Mouse (Mus musculus): Measurements from ENCODE around the gene Scn4a. TPM values are rescaled to one million over a fixed set of nuclear protein-coding genes. Genes with fewer than 3 reads are reported as not detected.
A peak's percentile ranks its signal among the peaks of the same experiment; 100 is the strongest.
"Not testable (repeated sequence)": the region's sequence is repeated elsewhere in the genome, so short reads cannot be mapped to it uniquely, and the experiment has no call there.

Scn4a gene
- polyA plus RNA-seq, 1 experiment = not detected

DNA sequence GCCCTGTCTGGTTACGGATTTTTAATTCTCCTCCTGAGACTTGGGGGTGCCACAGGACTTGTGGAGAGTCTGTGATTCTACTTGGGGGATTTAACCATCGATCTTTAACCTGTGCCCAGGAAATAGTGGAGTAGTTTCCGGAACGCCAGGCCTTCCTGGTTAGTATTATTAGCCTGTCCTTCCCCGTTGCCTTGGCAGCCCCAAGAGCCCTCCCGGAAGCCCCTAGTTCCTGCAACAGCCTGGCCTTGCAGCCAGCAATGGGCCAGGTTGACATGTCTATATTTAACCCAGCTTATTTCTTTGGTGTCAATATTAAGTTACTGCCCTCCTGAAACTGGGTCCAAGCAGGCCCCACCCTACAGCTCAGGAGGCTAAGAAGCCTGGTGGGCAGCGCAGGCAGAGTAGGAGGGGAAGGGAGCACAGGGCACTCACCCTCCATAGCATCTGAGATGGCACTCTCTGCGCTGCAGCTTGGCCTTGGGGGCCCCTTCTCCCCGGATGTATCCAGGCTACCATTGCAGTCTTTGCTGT lies 12.0 kb downstream of the Scn4a start:
- TF ChIP-seq GATA1 (IDR thresholded peaks at IDR 0.05; ENCODE audit: borderline replicate concordance, low read length) = no peak
- no peak for TF ChIP-seq FLI1 (IDR thresholded peaks at IDR 0.05; ENCODE audit: low read length)
- Histone ChIP-seq H3K4me1 (peaks cover 10% of the 10 kb centered on the region), H3K36me3 (replicated peaks; ENCODE audit: low read length) (no peaks in the 10 kb centered on the region), H3K4me3 (replicated peaks) (no peak overlapping the region), H3K27me3 (replicated peaks) (peaks cover 71% of the 10 kb centered on the region), H3K9me3 (no peaks in the 10 kb centered on the region)

DNA sequence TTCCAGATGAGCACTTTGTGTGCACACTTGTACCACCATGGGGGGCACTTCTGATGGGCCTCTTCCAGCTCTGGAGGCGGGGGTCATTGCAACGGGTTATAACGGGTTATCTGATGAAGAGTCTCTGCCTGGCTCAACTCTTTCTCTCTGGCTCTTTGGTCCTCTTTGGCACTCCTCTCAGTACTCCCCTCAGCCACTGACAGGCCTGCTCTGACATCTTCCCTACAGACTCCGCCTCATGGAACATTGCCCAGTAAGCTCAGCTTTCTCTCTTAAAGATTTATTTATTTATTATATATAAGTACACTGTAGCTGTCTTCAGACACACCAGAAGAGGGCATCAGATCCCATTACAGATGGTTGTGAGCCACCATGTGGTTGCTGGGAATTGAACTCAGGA lies 13.8 kb downstream of the Scn4a start:
- H3K9me3 ChIP-seq; H3K36me3 ChIP-seq (replicated peaks; ENCODE audit: low read length): not testable (repeated sequence)
- Histone ChIP-seq H3K4me1 (peaks cover 15% of the 10 kb centered on the region), H3K27me3 (replicated peaks) (peaks cover 61% of the 10 kb centered on the region), H3K4me3 (replicated peaks) (peak overlapping the region; percentile 20)

DNA sequence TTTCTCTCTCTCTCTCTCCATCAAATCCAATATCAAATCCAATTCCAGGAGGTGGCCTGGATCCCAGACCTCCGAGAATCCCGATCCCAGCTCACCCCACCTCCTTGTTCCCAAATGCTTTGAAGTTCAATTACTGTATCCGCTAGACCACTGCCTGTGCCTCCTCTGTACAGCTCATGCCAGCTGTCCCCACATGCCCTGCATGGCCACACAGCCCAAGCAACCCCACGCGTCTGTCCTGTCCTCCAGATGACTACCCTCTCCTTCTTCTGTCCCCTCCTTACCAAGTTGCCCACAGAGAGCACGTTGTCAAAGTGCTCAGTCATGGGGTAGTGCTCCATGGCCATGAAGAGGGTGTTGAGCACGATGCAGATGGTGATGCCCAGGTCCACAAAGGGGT lies 14.2 kb downstream of the Scn4a start:
- H3K4me1 ChIP-seq = peaks cover 20% of the 10 kb centered on the region
- 0 out of 2 replicates have a peak, but pooled peaks cover 4% of the 10 kb centered on the region for H3K9me3 ChIP-seq
- H3K36me3 ChIP-seq (replicated peaks; ENCODE audit: low read length) = no peaks in the 10 kb centered on the region
- H3K27me3 ChIP-seq (replicated peaks) = peaks cover 61% of the 10 kb centered on the region
- peak overlapping the region; percentile 20 for H3K4me3 ChIP-seq (replicated peaks)
- TF ChIP-seq FLI1 (IDR thresholded peaks at IDR 0.05; ENCODE audit: low read length) (no peak), GATA1 (IDR thresholded peaks at IDR 0.05; ENCODE audit: borderline replicate concordance, low read length) (no peak)

DNA sequence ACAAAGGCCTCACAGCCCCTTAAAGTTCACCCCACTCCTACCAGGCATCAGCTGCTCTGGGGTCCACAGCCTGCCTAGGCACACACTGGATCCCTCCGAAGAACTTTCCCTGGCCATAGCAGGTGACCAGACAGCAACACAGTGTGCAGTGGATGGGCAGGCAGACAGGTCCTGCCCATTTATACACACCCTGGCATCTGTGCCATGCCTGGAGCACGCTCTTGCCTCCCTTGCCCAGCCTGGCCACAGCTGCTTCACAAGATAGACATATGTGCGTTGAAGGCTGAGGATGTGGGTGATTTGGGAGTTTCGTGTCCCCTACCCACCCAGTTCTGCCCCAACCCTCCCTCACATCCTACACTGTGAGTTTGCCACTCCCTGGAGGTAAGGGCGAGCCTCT lies 15.1 kb downstream of the Scn4a start:
- Histone ChIP-seq H3K36me3 (replicated peaks; ENCODE audit: low read length) (no peaks in the 10 kb centered on the region), H3K4me3 (replicated peaks) (no peak overlapping the region), H3K27me3 (replicated peaks) (peaks cover 60% of the 10 kb centered on the region), H3K9me3 (0 out of 2 replicates have a peak, but pooled peaks cover 4% of the 10 kb centered on the region), H3K4me1 (peaks cover 22% of the 10 kb centered on the region)
- TF ChIP-seq FLI1 (IDR thresholded peaks at IDR 0.05; ENCODE audit: low read length) (no peak), GATA1 (IDR thresholded peaks at IDR 0.05; ENCODE audit: borderline replicate concordance, low read length) (no peak)

DNA sequence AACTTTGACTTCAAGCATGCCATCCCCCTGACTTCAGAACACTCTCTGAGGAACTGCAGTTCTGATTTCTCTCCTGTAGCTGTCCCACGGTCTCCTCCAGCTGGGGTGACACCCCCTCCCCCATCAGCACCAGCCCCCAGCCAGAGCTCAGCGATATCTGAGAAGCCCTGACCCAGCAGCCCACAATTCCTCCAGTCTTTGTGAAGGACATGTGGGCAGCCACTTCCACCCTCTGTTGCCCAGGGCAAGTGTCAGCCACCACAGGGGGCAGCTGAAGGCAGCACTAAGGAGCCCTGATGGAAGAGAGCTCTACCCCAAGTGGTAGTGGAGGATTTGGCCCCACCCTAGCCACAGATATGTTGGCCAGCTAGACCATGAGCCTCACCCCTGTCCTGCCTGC lies 19.0 kb downstream of the Scn4a start:
- peaks cover 8% of the 10 kb centered on the region; the same call in 1 of the 2 replicates for H3K9me3 ChIP-seq
- TF ChIP-seq FLI1 (IDR thresholded peaks at IDR 0.05; ENCODE audit: low read length) (no peak), GATA1 (IDR thresholded peaks at IDR 0.05; ENCODE audit: borderline replicate concordance, low read length) (no peak)

DNA sequence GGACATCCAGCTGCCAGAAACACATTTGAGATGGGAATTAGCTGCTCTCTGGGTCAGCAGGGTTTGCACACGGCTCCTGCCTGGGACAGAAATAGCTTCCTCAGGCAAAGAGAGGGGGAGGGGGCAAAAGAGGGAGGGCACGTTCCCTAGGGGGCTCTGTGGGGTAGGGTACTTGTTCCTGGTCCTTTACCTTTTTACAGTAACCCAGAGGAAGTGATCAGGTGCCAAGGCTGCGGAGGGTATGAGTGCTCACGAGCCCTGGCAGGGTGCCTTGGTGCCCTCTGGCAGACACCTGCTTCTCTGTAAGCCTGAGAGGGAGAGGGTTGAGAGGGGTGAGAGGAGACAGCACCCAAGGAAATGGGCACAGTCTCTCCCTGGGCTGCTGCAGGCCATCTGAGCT lies 20.6 kb downstream of the Scn4a start:
- Histone ChIP-seq H3K36me3 (replicated peaks; ENCODE audit: low read length) (no peaks in the 10 kb centered on the region), H3K27me3 (replicated peaks) (peaks cover 58% of the 10 kb centered on the region), H3K4me1 (peaks cover 20% of the 10 kb centered on the region), H3K9me3 (peaks cover 8% of the 10 kb centered on the region; the same call in 1 of the 2 replicates), H3K4me3 (replicated peaks) (no peak overlapping the region)
- TF ChIP-seq GATA1 (IDR thresholded peaks at IDR 0.05; ENCODE audit: borderline replicate concordance, low read length) = no peak
- no peak for TF ChIP-seq FLI1 (IDR thresholded peaks at IDR 0.05; ENCODE audit: low read length)

More for the DNA sequence above, 19.0 kb downstream of the Scn4a start:
- Histone ChIP-seq H3K4me3 (replicated peaks) (peak overlapping the region; percentile 18), H3K36me3 (replicated peaks; ENCODE audit: low read length) (no peaks in the 10 kb centered on the region), H3K4me1 (peaks cover 19% of the 10 kb centered on the region), H3K27me3 (replicated peaks) (peaks cover 59% of the 10 kb centered on the region)

DNA sequence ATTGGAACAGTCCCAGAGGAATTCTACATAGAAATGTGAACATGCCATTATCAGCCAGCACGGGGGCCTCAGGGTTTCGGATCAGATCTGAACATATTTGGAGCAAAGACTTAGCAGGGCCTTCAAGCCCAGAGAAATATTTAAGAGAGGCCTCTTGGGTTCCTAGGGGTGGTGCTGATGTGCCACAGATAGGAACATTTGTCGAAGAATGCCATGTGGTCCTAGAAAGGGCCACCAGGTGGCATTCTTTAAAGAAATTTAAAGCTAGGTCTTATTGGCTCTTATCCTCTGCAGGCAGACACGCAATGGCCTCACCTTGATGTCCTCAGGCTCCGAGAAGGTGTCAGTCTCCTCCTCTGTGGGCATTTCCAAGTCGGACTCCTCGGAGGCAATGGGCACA lies 23.4 kb downstream of the Scn4a start:
- H3K27me3 ChIP-seq (replicated peaks) = peaks cover 60% of the 10 kb centered on the region
- H3K4me1 ChIP-seq = peaks cover 32% of the 10 kb centered on the region
- no peak overlapping the region for H3K4me3 ChIP-seq (replicated peaks)
- H3K9me3 ChIP-seq = peaks cover 4% of the 10 kb centered on the region; the same call in 1 of the 2 replicates
- H3K36me3 ChIP-seq (replicated peaks; ENCODE audit: low read length) = no peaks in the 10 kb centered on the region
- TF ChIP-seq FLI1 (IDR thresholded peaks at IDR 0.05; ENCODE audit: low read length) = no peak
- no peak for TF ChIP-seq GATA1 (IDR thresholded peaks at IDR 0.05; ENCODE audit: borderline replicate concordance, low read length)

DNA sequence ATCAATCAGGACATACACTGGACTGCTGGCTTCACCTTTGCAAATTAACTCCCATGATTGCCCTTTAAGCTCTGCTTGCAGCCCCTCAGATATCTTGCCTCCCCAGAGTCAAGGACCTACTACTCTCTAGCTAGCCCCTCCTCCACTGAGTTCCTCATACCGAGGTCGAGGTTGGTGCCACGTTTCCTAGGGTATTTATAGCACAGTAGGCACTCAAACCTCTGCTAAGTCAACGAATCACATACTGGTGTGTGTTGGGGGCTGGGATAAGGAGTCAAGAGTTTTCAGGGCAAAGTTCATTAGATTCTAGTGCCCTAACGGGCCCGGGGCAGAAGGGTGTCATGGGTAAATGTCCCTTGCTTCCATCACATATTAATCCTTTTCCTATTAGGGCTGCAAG lies 24.0 kb downstream of the Scn4a start:
- TF ChIP-seq FLI1 (IDR thresholded peaks at IDR 0.05; ENCODE audit: low read length) (no peak), GATA1 (IDR thresholded peaks at IDR 0.05; ENCODE audit: borderline replicate concordance, low read length) (no peak)
- Histone ChIP-seq H3K4me1 (peaks cover 28% of the 10 kb centered on the region), H3K36me3 (replicated peaks; ENCODE audit: low read length) (no peaks in the 10 kb centered on the region), H3K4me3 (replicated peaks) (no peak overlapping the region), H3K27me3 (replicated peaks) (peaks cover 64% of the 10 kb centered on the region), H3K9me3 (peaks cover 4% of the 10 kb centered on the region; the same call in 1 of the 2 replicates)

DNA sequence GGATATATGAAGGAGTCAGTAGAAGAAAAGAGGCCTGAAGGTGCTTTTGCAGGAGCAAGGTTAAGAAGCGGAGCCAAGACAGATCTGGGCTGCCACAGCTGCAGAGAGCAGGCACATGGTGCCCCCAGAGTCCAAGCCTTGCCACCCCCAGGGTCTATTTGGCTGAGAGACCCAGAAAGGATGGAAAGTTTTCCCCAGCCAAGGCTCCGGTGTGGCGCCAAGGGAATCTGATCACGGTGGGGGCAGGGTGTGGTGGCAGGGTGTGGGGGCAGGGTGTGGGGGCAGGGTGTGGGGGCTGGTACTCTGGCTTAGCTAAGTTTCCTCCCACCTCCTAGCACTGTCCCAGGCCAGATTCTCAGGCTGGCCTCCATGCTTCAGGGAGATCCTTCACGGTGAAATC lies 24.6 kb downstream of the Scn4a start:
- peaks cover 4% of the 10 kb centered on the region; the same call in 1 of the 2 replicates for H3K9me3 ChIP-seq
- H3K36me3 ChIP-seq (replicated peaks; ENCODE audit: low read length) = no peaks in the 10 kb centered on the region
- no peak for TF ChIP-seq GATA1 (IDR thresholded peaks at IDR 0.05; ENCODE audit: borderline replicate concordance, low read length)
- TF ChIP-seq FLI1 (IDR thresholded peaks at IDR 0.05; ENCODE audit: low read length) = no peak
- peaks cover 67% of the 10 kb centered on the region for H3K27me3 ChIP-seq (replicated peaks)
- H3K4me1 ChIP-seq = peaks cover 23% of the 10 kb centered on the region
- H3K4me3 ChIP-seq (replicated peaks) = no peak overlapping the region

DNA sequence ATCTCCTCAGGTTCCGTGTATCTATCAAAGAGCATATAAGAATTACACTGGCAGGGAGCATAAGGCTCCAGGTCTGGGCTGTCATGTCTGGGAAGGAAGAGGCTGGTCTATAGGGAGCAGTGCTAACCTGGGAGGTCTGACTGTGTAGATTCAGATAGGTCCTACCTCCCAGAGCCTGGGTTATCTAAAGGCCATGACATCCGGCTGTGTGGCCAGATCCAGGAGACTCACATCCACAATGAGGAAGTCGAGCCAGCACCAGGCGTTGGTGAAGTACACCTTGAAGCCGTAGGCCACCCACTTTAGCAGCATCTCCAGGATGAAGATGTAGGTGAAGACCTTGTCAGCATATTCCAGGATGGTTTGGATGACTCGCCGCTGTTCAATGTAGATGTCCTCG lies 26.6 kb downstream of the Scn4a start:
- TF ChIP-seq FLI1 (IDR thresholded peaks at IDR 0.05; ENCODE audit: low read length) (no peak), GATA1 (IDR thresholded peaks at IDR 0.05; ENCODE audit: borderline replicate concordance, low read length) (no peak)
- peaks cover 4% of the 10 kb centered on the region; the same call in 1 of the 2 replicates for H3K9me3 ChIP-seq
- H3K4me3 ChIP-seq (replicated peaks) = no peak overlapping the region
- H3K27me3 ChIP-seq (replicated peaks) = peaks cover 67% of the 10 kb centered on the region
- H3K36me3 ChIP-seq (replicated peaks; ENCODE audit: low read length) = no peaks in the 10 kb centered on the region
- peaks cover 23% of the 10 kb centered on the region for H3K4me1 ChIP-seq

Data from megakaryocyte, embryonic 14.5 days (primary cell).